Mouse (Mus musculus) splenic B cell, adult 2 months (primary cell): ENCODE measurements at regions not wholly inside any gene's neighbourhood (a gene's known extent, or its start where the extent isn't known, plus 50 kb on each side); places are given as distances from the start of the nearest gene placed in this dataset.

Source experiments
- DNase-seq: peaks from one replicate; pipeline ENCODE4 v3.0.0-alpha.2; 2011; ENCODE audit warnings: low read depth, low spot score
- H3K27me3 ChIP-seq: 2 replicates; pipeline ENCODE4 v1.6.1; 2012; ENCODE audit warnings: mild to moderate bottlenecking, low read length, moderate library complexity, mixed read lengths; ENCODE audit not compliant: control insufficient read depth, poor library complexity, insufficient read depth, severe bottlenecking
- H3K36me3 ChIP-seq: 2 replicates; pipeline ENCODE4 v1.6.1; 2012; ENCODE audit warnings: mild to moderate bottlenecking, low read length, moderate library complexity, mixed read lengths; ENCODE audit not compliant: control insufficient read depth, poor library complexity, insufficient read depth, severe bottlenecking

DNA sequence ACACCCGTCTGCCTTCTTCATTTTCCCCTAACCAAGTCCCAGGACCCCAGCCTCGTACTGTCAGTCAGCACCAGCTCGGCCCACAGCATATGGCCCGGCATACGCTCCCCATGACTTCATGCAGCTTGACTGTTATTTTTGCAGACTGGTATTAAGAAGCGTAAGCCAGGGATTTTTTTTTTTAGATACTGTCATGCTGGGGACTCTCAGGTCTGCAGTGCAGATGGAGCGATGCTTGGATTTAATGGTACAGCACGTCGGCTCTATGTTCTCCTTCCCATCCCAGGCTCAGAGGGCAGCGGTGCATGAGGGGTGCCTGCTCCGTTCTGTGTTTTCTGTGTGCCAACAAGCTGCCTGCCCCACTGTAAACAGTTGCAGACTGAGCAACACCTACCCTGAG is 231.4 kb upstream of the Rgma start:
- H3K27me3 ChIP-seq, result no peaks in the 10 kb centered on the region
- H3K36me3 ChIP-seq, result no peaks in the 10 kb centered on the region
- no peak for DNase-seq

DNA sequence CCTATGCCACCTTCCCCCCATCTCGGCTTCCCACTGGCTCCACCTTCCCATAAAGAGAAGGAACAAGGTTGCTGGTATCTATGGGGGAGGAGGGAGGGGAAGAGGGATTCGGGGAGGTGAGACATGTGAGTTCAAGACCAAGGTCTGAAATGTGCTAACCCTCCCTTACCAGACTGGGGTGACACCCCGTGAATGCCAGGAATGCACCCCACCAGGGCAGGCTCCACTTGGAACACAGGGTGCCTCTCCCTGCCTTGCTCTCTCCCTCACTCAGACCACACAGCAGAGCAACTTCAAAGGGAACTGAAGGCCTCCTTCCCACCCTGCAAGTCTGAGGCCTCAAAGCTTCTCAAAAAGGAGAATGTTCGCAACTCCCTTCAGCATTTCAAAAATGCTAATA is 230.5 kb upstream of the Rgma start:
- DNase-seq, result no peak
- Histone ChIP-seq H3K27me3 (no peaks in the 10 kb centered on the region), H3K36me3 (no peaks in the 10 kb centered on the region)

DNA sequence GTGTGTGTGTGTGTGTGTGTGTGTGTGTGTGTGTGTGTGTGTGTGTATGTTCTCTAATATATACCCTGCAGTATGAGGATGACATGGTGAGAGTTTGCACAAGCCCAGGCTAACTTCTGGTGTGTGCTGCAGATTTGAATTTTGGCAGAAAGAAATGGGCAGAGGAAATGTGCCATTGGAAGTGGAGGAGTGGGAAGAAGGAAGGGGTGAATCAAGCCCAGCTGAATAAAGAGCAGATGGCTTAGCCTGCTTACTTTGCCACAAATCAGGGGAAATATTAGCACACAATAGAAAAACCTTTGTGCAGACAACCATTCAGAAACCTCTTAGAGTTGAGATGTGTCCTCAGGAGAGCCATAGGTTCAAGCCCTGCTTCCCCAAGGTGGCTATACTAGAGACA is 228.1 kb upstream of the Rgma start:
- DNase-seq, result no peak
- H3K36me3 ChIP-seq, result no peaks in the 10 kb centered on the region
- H3K27me3 ChIP-seq, result no peaks in the 10 kb centered on the region

DNA sequence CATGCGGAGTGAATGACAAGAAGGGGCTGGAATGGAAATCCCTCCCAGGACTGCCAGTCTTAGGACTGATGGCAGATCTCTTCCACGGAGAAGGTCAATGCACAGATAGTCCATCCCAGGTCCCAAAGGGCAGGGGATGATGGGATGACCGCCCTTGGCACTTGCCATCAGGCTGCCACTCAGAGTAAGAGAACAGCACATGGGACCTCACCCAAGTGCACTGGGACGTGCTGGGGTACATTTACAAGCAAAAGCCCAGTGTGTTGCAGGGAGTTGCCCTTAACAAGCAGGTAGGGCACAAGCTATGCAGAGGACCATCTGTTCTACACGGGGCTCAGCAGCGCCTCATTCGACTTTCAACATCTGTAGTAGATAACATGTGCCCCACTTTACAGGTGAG is 224.9 kb upstream of the Rgma start:
- no peaks in the 10 kb centered on the region for H3K36me3 ChIP-seq
- no peak for DNase-seq
- no peaks in the 10 kb centered on the region for H3K27me3 ChIP-seq

DNA sequence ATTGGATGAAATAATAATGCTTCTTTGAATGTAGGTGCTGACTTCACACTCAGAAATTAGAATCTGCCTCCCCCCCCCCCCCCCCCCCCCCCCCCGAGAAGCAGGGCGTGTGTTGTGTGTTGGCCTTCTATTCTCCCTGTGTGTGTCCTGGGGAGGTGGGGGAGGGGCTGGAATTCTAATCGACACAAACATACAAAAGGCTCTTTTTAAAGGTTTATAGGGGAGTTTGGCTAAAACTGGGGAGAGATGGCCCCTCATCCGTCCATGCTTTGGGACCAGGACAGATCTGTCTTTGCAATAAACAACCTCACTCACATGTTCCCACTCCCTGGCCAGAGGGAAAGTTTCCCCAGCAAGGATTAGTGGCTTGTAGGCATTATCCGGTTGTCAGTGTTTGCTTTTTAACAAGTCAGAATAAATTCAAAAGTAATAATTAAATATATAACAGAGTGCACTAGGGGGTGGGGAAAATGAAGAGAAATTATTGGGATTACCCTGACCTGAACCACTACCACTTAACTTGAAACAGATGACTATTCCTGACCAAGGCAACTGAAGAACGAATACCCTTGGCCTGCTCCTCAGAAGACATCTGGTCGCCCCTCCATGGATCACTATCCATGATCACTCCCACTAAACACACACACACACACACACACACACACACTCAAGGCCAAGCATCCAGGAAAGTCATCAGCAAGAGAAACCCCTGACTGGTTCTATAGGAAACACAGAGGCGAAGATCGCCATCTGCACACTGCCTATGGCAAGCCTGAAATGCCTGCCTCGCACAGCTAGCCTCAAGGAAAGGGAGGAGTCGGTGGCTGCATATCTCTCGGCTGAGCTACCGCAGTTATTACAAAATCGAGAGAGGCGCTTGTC is 223.5 kb upstream of the Rgma start:
- DNase-seq, result no peak
- no peaks in the 10 kb centered on the region for H3K36me3 ChIP-seq
- H3K27me3 ChIP-seq, result no peaks in the 10 kb centered on the region

DNA sequence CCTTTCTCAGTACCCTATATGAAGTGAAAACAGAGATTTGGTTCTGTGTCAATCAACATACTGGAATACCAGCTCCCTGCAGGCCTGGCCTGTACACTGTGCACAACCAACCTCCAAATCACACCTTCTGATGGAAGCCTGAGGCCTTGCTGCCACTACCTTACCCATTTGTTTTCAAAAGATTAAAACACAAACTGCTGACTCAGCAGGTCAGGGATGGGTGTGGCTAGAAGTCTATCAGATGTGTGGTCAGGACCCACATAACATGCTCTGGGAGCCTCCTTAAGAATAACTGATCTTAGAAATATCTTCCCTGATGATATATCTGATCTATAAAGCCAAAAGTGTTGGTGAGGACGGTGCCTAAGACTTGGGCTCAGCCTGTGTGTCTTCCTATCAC is 221.6 kb upstream of the Rgma start:
- no peaks in the 10 kb centered on the region for H3K27me3 ChIP-seq
- DNase-seq, result no peak

DNA sequence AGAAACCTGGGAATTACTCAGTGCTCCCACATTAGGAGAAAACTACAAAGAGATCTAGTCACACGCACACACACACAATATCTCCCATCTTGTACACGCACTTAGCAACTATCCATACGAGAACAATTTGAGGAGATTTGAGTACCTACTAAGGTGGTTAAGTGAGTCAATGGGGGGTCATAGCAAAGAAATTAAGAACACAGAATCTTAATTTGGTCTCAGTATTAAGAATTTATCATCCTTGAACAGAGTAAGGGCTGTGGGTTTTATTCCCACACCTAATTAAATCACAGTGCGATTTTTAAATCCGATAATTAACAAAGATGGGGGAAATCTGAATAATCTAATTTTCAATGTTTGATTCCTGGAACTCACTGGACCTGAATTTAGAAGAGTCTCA is 216.5 kb upstream of the Rgma start:
- H3K27me3 ChIP-seq, result no peaks in the 10 kb centered on the region
- DNase-seq, result no peak
- no peaks in the 10 kb centered on the region for H3K36me3 ChIP-seq

More for the DNA sequence above, 221.6 kb upstream of the Rgma start:
- H3K36me3 ChIP-seq, result no peaks in the 10 kb centered on the region

DNA sequence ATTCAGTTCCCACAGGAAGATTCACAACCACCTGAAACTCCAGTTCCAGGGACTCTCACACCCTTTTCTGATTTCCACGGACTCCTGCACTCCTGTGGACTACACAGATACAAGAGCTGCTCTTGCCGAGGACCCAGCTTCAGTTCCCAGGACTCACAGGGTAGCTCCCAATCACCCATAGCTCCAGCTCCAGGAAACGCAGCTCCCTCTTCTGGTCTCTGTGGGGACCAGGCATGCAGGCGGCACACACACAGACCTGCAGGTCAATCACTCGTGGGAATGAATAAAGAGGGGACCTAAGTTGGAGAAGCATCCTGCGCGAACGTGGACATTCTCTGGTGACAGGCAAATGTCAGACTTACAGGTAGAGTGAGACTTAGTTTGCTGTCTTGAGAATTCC is 214.3 kb upstream of the Rgma start:
- no peaks in the 10 kb centered on the region for H3K36me3 ChIP-seq
- no peak for DNase-seq
- H3K27me3 ChIP-seq, result no peaks in the 10 kb centered on the region

DNA sequence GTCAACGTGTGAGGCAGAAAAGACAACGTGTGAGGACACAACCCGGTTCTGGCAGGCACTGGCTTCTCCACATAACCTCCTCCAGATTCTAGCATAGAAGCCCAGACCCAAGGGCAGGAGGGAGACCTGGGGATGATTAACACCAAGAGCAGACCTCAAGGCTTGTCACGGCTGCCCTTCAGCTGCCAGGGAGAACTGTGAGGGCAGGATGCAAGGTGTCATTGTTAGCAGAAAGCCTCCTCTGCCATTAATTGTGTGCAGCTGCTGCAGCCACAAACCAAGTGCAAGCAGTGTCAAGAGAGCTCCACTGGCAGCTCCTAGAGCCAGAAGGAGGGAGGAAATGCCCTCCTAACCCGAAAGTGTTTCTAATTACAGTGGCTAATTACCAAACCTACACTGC is 211.6 kb upstream of the Rgma start:
- Histone ChIP-seq H3K36me3 (no peaks in the 10 kb centered on the region), H3K27me3 (no peaks in the 10 kb centered on the region)
- DNase-seq, result no peak

DNA sequence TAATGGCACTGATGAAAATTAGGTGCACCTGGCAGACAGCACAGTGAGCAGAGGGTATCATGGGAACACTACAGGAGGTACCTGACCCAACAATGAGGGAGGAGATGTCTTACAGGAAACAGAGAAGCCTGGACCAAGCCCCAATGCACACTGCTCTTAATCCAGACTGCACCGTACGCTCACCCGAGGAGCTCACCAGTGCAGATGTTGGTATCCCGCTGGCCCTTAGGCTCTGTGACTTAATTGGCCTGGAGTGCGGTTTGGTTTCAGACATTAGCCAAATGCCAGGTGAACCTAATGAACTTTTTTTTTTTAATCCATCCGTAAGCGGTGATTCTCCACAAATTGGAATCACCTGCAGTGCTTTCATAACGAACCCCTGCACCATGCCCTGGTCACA is 209.8 kb upstream of the Rgma start:
- no peak for DNase-seq
- no peaks in the 10 kb centered on the region for H3K36me3 ChIP-seq
- H3K27me3 ChIP-seq, result no peaks in the 10 kb centered on the region

DNA sequence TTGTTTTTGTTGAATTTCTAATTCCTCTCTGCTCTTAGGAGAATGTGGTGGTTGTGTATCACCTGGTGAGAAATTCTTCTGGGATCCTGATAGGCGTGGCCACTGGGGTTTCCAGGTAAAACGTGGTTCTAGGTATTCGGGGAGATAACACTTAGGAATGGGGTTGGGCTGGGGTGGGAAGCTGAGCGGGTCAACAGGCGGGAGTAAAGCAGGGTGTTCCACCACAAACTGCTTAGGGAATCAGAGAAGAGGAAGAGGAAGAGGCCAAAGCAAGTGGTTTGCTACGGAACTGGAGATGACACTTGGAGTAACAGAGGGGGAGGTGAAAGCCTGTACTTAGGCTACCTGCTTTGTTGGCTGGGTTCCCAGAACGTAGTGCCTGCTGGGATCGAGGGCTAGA is 205.9 kb upstream of the Rgma start:
- H3K36me3 ChIP-seq, result no peaks in the 10 kb centered on the region
- DNase-seq, result no peak
- H3K27me3 ChIP-seq, result no peaks in the 10 kb centered on the region

DNA sequence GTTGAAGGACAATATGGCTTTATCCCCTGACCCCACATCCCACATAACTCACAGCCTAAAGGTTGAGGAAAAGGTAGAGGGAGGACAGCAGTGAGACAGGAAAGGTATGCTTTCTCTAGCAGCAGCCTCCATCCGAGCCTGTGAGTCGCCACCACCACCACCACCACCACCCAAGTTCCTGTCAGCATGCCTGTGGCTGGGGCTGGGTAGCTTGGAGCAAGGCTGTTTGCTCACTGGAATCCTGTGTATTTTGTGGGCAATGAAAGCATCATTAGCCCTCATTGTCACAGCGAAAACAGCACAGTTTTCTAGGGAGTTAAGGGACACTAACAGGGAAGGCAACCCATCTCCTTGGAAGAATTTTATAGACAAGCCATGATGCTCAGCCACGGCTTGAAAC is 202.7 kb upstream of the Rgma start:
- no peaks in the 10 kb centered on the region for H3K36me3 ChIP-seq
- H3K27me3 ChIP-seq, result no peaks in the 10 kb centered on the region
- no peak for DNase-seq

DNA sequence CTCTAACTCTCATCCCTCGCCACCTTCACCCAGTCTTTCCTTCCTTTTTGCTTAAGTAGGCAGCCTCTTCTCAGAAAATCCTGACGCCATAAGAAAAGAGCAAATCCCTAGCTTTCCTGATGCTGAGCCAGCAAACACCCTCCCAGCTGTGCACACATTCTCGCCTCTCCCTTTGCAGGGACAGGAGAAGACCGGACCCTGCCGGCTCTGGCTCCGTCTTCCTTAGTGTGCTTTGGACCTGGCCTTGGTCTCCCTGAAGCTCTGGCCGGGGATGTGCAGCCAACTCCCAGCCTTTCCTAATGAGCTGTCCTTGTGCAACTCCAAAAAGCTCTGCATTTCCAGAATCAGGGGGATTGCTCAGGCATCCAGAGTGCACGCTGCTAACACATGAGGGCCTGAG is 191.5 kb upstream of the Rgma start:
- Histone ChIP-seq H3K36me3 (no peaks in the 10 kb centered on the region), H3K27me3 (no peaks in the 10 kb centered on the region)
- DNase-seq, result no peak

DNA sequence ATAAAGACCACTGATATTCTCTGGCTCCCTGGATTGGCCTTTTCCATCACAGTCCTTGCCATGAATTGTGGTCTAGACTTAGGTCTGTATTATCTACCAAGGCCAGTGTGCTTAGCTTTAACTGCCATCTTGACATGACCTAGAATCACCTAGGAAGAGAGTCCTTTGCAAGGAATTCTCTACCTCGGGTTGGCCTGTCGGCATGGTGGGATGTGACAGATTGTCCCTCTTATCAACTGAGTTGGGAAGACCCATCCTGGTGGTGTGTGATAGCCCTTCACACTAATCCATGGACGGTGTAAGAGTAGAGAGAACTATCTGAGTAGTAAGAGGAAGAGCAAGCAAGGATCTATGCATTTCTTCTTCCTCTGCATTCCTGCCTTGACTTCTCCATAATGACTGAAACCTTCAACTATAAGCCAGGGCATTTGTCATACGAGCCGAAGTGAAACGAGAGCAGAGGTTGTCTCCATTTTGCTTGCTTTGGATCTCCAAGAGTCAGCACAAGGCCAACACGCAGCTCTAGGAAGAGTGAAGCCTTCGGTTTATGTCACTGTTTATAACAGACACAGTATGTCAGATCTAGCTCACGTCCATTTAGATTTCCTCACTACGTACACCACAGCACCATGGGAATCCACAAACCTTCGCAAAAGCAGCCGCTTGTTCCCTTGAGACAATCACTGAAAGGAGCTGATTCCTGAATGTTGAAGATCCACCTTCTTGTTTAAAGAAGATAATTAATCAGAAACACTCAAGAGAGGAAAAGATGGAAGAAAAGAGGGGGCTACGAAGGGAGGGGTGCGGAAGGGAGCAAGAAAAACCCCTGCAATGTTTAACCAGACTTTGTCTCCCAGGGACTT is 190.9 kb upstream of the Rgma start:
- no peak for DNase-seq
- Histone ChIP-seq H3K36me3 (no peaks in the 10 kb centered on the region), H3K27me3 (no peaks in the 10 kb centered on the region)

DNA sequence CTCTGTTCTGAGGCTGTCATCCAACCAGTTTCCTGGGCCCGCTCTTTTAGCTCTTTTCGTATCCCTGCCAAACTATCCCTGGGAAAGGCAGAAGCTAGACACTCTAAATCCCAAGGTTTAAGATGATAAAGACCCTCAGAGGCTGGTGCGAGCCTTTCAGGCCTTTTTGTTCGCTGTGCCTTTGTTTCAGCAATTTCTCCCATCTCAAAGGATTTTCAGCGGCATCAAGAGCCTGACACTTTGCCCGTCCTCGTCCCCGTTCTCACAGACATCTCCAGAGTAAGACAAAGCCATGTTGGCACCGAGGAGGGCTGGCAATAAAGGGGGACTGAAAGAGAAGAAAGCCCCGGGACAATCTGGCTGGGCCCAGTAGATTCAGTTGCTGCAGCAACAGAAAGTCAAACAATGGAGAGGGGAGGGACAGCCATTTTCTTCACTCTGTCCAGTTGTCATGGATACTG is 190.2 kb upstream of the Rgma start:
- H3K27me3 ChIP-seq, result no peaks in the 10 kb centered on the region
- DNase-seq, result no peak
- H3K36me3 ChIP-seq, result no peaks in the 10 kb centered on the region
